Mouse (Mus musculus) hindbrain, embryonic 15.5 days (tissue): Measurements from ENCODE around the gene Zfp784. TPM values are rescaled to one million over a fixed set of nuclear protein-coding genes. Genes with fewer than 3 reads are reported as not detected.

Experiments
- ATAC-seq: fragments of 200-750 bp; cut with Nextera tagmentation; 2 replicates; pipeline ENCODE4 v1.8.0; 2017; ENCODE audit warnings: low read depth, moderate number of reproducible peaks, moderate TSS enrichment; ENCODE audit not compliant: low FRiP score
- H3K27ac ChIP-seq: fragments of 300-500 bp; sonication (generic); replicated peaks from 2 replicates; pipeline ENCODE4 v1.5.1; 2015; ENCODE audit warnings: mild to moderate bottlenecking, inconsistent platforms
- H3K27me3 ChIP-seq: fragments of 300-500 bp; sonication (generic); 2 replicates; pipeline ENCODE4 v1.6.1; 2015; ENCODE audit warnings: control low read depth, inconsistent platforms
- H3K36me3 ChIP-seq: fragments of 300-500 bp; sonication (generic); 2 replicates; pipeline ENCODE4 v1.6.1; 2015; ENCODE audit warnings: control low read depth, inconsistent platforms
- H3K4me1 ChIP-seq: fragments of 300-500 bp; sonication (generic); replicated peaks from 2 replicates; pipeline ENCODE4 v1.6.1; 2015; ENCODE audit warnings: control low read depth, inconsistent platforms
- H3K4me2 ChIP-seq: fragments of 300-500 bp; sonication (generic); 2 replicates; pipeline ENCODE4 v1.6.1; 2015; ENCODE audit warnings: moderate library complexity, mild to moderate bottlenecking, inconsistent platforms
- H3K4me3 ChIP-seq: fragments of 300-500 bp; sonication (generic); 2 replicates; pipeline ENCODE4 v1.5.1; 2015; ENCODE audit warnings: mild to moderate bottlenecking, inconsistent platforms
- H3K9ac ChIP-seq: fragments of 300-500 bp; sonication (generic); 2 replicates; pipeline ENCODE4 v1.6.1; 2015; ENCODE audit warnings: inconsistent platforms
- H3K9me3 ChIP-seq: fragments of 300-500 bp; sonication (generic); 2 replicates; pipeline ENCODE4 v1.6.1; 2016; ENCODE audit warnings: control low read depth, inconsistent platforms
- WGBS: fragments of 180-500 bp; shearing (Covaris S2); methylation state at CpG from one replicate; pipeline ENCODE4 v1.1.7; 2015; 5-methylcytosine and 5-hydroxymethylcytosine counted together
- polyA plus RNA-seq: library from polyadenylated mRNA; unstranded; fragments of >200 nt; fragmentation: Nextera tagmentation; extraction: Ambion mirVana; gene quantifications from 2 replicates; pipeline ENCODE4 v1.2.1, GENCODE M21; 2015

Zfp784 gene
- polyA plus RNA-seq, 1 experiment from 2014 or later, result 9.3 TPM

DNA sequence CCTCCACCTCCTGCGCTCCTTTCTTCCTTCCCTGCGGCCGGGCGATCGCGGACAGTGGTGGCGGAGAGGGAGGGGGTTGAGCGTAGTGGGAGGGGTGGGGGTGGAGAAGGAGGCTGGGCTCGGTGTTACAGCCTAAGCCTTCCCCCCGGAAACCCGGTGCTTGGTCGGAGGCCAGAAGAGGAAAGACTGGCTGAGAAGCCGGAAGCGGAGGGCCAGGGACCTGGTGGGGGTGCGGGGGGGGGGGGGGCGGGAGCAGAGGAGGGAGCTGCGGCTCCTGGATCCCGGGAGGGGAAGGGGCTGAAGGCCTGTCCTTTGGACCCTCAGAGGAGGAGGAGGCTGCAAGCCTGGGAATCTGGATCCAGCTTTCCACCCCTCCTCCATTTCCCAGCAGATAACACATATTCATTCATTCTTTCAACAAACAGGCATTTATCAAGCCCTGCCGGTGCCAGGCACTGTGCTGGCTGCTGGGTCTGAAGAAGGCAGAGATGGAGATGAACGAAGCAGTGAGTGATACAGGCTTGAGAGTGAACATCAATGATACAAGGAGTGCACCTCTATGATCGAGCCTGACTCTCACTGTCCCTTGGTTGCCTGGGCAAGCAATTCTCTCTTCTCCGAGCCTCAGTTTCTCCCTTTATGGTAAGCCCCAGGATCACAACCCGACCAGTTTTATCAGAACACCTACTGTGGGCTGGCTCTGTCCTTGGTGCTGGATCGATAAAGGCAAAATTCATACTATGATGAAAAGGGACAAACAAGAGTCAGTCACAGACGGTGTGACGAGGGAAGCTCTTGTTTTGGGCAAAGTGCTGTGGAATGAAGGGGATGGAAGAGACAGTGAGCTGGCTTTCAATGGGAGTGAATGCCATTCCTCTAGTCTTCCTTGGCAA, 42.0 kb downstream of the Zfp784 start, which contains the start of gene Zfp579:
Zfp579 (minus strand) TSS at position 156 of the 893 bp plus-strand sequence.
- 2% methylated on average over 13 of the region's 26 CpGs for WGBS
- Histone ChIP-seq H3K27ac (peak within 1 kb of the TSS; percentile 90), H3K4me3 (peak within 1 kb of the TSS; percentile 73), H3K36me3 (peaks cover 24% of the 10 kb centered on the region), H3K27me3 (no peaks in the 10 kb centered on the region), H3K9me3 (no peaks in the 10 kb centered on the region), H3K4me1 (peaks cover 35% of the 10 kb centered on the region), H3K4me2 (peak within 1 kb of the TSS; percentile 86), H3K9ac (peak within 1 kb of the TSS; percentile 86)
- peak; percentile 90 for ATAC-seq

DNA sequence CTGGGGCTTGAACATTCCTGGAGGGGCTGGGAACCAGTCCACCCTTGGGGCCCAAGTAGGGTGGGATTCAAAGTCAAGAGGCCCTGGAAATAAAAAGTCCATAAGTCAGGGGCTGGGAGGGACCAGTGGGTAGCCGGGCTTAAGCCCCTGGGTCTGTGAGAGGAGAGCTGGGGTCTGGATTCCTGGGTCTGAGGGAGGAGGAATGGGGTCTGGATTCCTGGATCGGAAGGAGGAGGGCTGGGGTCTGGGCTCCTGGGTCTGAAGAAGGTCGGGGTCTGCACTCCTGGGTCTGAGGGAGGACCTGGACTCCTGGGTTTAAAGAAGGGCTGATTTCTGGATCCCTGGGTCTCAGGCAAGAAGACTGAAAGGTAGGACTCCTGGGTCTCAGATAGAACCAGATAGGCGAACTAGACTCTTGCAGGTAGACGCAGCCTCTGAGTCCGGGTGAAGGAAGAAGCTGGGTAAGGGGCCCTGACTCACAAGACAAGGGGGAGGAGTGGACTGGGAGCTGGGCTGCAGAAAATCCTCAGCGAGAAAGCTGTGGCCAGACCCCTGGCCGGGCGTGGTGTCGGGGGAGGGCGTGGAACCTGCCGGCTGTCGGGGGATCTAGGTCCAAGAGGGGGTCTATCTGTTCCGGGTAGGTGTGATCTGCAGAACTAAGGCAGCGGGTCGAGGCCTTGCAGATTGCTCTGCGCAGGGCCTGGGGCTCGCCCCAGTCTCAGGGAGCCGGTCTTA, 42.8 kb downstream of the Zfp784 start:
- H3K4me1 ChIP-seq, result peaks cover 35% of the 10 kb centered on the region
- 6% methylated on average over 19 of the region's 19 CpGs for WGBS
- ATAC-seq, result peak; percentile 13; the same call in 1 of the 2 replicates

DNA sequence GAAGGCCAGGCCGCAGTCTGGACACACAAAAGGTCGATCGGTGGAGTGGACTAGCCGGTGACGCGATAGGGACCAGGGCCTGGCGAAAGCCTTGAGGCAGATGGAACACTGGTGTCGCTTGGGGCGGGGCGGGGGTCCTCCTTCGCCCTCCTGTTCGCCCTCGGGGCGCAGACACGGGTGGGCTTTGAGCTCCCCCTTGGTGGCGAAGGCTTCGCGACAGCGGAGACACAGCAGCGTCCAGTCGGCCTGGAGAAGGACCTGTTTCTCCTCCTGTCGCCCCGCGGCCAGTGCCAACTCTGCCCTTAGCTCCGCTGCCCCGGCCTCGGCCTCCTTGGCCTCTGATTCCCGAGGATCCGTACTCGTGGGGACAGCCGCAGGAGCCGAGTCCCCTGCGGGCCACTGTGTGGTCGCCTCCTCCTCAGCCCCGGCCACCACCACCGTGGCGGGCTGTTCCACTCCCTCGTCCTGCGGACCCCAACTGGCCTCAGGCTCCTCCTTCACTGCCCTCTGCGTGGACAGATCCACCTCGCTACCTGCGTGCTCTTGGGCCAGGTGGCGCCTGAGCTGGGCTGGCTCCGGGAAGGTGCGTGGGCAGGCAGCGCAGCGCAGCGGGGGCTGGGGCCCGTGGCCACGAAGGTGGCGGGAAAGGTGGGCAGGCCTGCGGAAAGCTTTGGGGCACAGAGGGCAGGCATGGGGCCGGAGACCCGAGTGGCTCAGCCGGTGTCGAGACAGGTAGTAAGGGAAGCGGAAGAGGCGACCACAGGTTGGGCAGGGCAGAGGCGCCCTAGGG, 44.1 kb downstream of the Zfp784 start:
- H3K4me3 ChIP-seq, result peak overlapping the region; percentile 73
- no peak for ATAC-seq
- H3K27me3 ChIP-seq, result no peaks in the 10 kb centered on the region
- no peaks in the 10 kb centered on the region for H3K9me3 ChIP-seq
- H3K4me2 ChIP-seq, result peak overlapping the region; percentile 86
- peaks cover 35% of the 10 kb centered on the region for H3K4me1 ChIP-seq
- H3K27ac ChIP-seq, result no peak overlapping the region
- peaks cover 29% of the 10 kb centered on the region for H3K36me3 ChIP-seq
- 47% methylated on average over 51 of the region's 59 CpGs for WGBS
- H3K9ac ChIP-seq, result 0 out of 2 replicates have a peak overlapping the region, but pooled peaks have one; percentile 28

More for the DNA sequence above, 42.8 kb downstream of the Zfp784 start:
- H3K4me2 ChIP-seq, result peak overlapping the region; percentile 86
- H3K9me3 ChIP-seq, result no peaks in the 10 kb centered on the region
- H3K27me3 ChIP-seq, result no peaks in the 10 kb centered on the region
- H3K9ac ChIP-seq, result peak overlapping the region; percentile 86
- H3K4me3 ChIP-seq, result peak overlapping the region; percentile 73
- peaks cover 26% of the 10 kb centered on the region for H3K36me3 ChIP-seq
- H3K27ac ChIP-seq, result peak overlapping the region; percentile 82

DNA sequence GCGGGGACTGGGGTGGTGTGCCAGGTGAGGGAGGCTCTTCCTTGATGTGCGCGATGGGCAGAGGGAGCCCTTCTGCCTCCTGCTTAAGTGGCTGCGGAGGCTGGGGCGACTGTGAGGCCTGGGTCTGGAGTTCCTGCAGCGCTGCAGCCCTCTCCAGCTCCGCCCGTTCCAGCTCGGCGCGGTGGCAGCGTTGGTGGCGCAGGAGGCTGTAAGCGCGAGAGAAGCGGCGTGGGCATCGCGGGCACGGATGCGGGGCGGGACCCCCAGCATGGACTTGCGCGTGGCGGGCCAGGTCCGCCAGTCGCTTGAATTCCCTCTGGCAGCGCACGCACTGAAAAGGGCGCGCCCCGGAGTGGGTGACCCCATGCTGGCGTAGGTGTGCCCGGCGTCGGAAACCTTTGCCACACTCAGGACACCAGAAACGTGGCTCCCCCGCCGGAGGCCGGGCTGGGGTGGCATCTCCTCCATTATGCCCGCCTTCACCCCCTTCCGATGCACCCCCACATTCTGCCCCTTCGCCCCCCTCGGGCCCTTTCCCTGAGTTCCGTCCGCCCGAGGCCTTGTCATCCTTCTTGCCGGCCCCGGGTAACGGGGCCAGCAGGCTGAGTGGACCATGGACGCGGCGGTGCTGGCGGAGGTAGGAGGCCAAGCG, 44.8 kb downstream of the Zfp784 start:
- no peaks in the 10 kb centered on the region for H3K9me3 ChIP-seq
- H3K9ac ChIP-seq, result 0 out of 2 replicates have a peak overlapping the region, but pooled peaks have one; percentile 28
- no peaks in the 10 kb centered on the region for H3K27me3 ChIP-seq
- H3K4me1 ChIP-seq, result peaks cover 35% of the 10 kb centered on the region
- peak overlapping the region; percentile 73 for H3K4me3 ChIP-seq
- H3K27ac ChIP-seq, result no peak overlapping the region
- peaks cover 29% of the 10 kb centered on the region for H3K36me3 ChIP-seq
- peak overlapping the region; percentile 86 for H3K4me2 ChIP-seq
- 32% methylated on average over 55 of the region's 55 CpGs for WGBS
- no peak for ATAC-seq

DNA sequence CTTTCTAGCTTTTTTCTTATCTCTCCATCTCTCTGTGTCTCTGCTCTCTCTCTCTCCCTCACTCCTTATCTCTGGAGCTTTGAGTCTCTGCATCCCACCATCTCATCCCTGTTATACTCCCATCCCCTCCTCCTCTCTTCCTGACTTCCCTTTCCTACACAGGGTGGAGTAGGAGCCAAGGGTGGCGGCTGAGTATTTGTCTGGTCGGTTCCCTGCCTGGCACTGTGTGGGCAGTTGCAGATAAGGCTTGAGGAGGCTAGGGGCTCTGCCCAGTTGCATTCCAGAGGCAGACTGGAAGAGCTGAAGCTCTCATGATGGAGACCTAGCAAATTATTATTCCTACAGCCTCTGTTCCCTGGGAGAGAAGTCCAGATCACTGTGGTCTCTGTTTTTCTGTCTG, 50.0 kb downstream of the Zfp784 start:
- no peak overlapping the region for H3K9ac ChIP-seq
- peaks cover 24% of the 10 kb centered on the region for H3K36me3 ChIP-seq
- no peak for ATAC-seq
- H3K4me3 ChIP-seq, result no peak overlapping the region
- no peak overlapping the region for H3K4me2 ChIP-seq
- H3K27me3 ChIP-seq, result no peaks in the 10 kb centered on the region
- no peaks in the 10 kb centered on the region for H3K9me3 ChIP-seq
- WGBS, result 62% methylated on average over 2 of the region's 2 CpGs
- H3K4me1 ChIP-seq, result peaks cover 4% of the 10 kb centered on the region
- no peak overlapping the region for H3K27ac ChIP-seq

Other genes with a start within 250 kb of the Zfp784 start
- 5.9 and 6.3 TPM in 2 replicates for gene Tmem238, start 248.8 kb downstream of the Zfp784 start, polyA plus RNA-seq
- 212 and 228 TPM in 2 replicates for gene Rpl28, start 245.6 kb downstream of the Zfp784 start, polyA plus RNA-seq
- 269 and 295 TPM in 2 replicates for gene Ube2s, start 225.9 kb downstream of the Zfp784 start, polyA plus RNA-seq
- gene Shisa7, start 193.8 kb downstream of the Zfp784 start, polyA plus RNA-seq, result 10.8 and 12.8 TPM in 2 replicates
- 3.2 and 4.1 TPM in 2 replicates for gene Isoc2b, start 168.2 kb downstream of the Zfp784 start, polyA plus RNA-seq
- gene Isoc2a, start 161.3 kb downstream of the Zfp784 start, polyA plus RNA-seq, result 0.75 and 0.77 TPM in 2 replicates
- 0.45 and 0.47 TPM in 2 replicates for gene Gm36210, start 131.9 kb downstream of the Zfp784 start, polyA plus RNA-seq
- 3.5 and 4.2 TPM in 2 replicates for gene Zfp628, start 123.2 kb downstream of the Zfp784 start, polyA plus RNA-seq
- gene Nat14, start 116.4 kb downstream of the Zfp784 start, polyA plus RNA-seq, result 35.3 and 35.8 TPM in 2 replicates
- gene Ssc5d, start 112.7 kb downstream of the Zfp784 start, polyA plus RNA-seq, result 1.2 and 1.3 TPM in 2 replicates
- 0.12 and 0.18 TPM in 2 replicates for gene Sbk2, start 74.0 kb downstream of the Zfp784 start, polyA plus RNA-seq
- 0.49 and 0.62 TPM in 2 replicates for gene Sbk3, start 67.3 kb downstream of the Zfp784 start, polyA plus RNA-seq
- gene Zfp579, start 42.3 kb downstream of the Zfp784 start, polyA plus RNA-seq, result 60.3 and 66.8 TPM in 2 replicates
- gene Zfp524, start 24.0 kb downstream of the Zfp784 start, polyA plus RNA-seq, result 8.1 and 9.2 TPM in 2 replicates
- gene Fiz1, start 23.7 kb downstream of the Zfp784 start, polyA plus RNA-seq, result 41.9 and 44.6 TPM in 2 replicates
- 1.2 TPM in 1 of 2 replicates, not detected in the other for gene Gm44973, start 22.9 kb downstream of the Zfp784 start, polyA plus RNA-seq
- gene Zfp865, start 18.1 kb downstream of the Zfp784 start, polyA plus RNA-seq, result 6.0 and 7.5 TPM in 2 replicates
- gene Ccdc106, start 17.9 kb downstream of the Zfp784 start, polyA plus RNA-seq, result 58.8 and 65.2 TPM in 2 replicates
- not detected in 2 replicates for gene 4632433K11Rik, start 4.3 kb downstream of the Zfp784 start, polyA plus RNA-seq
- gene Zfp580, start 13.1 kb upstream of the Zfp784 start, polyA plus RNA-seq, result 90.6 and 113 TPM in 2 replicates
- gene U2af2, start 23.7 kb upstream of the Zfp784 start, polyA plus RNA-seq, result 99.8 and 101 TPM in 2 replicates
- 105 and 118 TPM in 2 replicates for gene Epn1, start 41.8 kb upstream of the Zfp784 start, polyA plus RNA-seq
- not detected in 2 replicates for gene Rfpl4, start 78.5 kb upstream of the Zfp784 start, polyA plus RNA-seq
- gene Rasl2-9, start 87.5 kb upstream of the Zfp784 start, polyA plus RNA-seq, result 0.31 and 1.0 TPM in 2 replicates
- not detected in 2 replicates for gene Vmn1r55, start 111.2 kb upstream of the Zfp784 start, polyA plus RNA-seq
- not detected in 2 replicates for gene Vmn1r56, start 158.3 kb upstream of the Zfp784 start, polyA plus RNA-seq
- gene Vmn1r57, start 180.0 kb upstream of the Zfp784 start, polyA plus RNA-seq, result not detected in 2 replicates